Mouse (Mus musculus) hindbrain, embryonic 11.5 days (tissue): Measurements from ENCODE around the gene Sin3b. TPM values are rescaled to one million over a fixed set of nuclear protein-coding genes. Genes with fewer than 3 reads are reported as not detected.
"Not testable (repeated sequence)": the region's sequence is repeated elsewhere in the genome, so short reads cannot be mapped to it uniquely, and the experiment has no call there.

Source experiments
- ATAC-seq: fragments of 200-750 bp; cut with Nextera tagmentation; 2 replicates; pipeline ENCODE4 v1.8.0; 2017; ENCODE audit warnings: mild to moderate bottlenecking, moderate TSS enrichment, moderate library complexity; ENCODE audit not compliant: low FRiP score
- DNase-seq: peaks from one replicate; pipeline ENCODE4 v3.0.0-alpha.2; 2015; ENCODE audit warnings: low spot score
- H3K27ac ChIP-seq: fragments of 300-500 bp; sonication (generic); 2 replicates; pipeline ENCODE4 v1.5.1; 2014; ENCODE audit warnings: mild to moderate bottlenecking, low read depth, low read length
- H3K27me3 ChIP-seq: fragments of 300-500 bp; sonication (generic); 2 replicates; pipeline ENCODE4 v1.6.1; 2014; ENCODE audit warnings: mild to moderate bottlenecking, low read length, moderate library complexity, mixed read lengths; ENCODE audit not compliant: control insufficient read depth, insufficient read depth
- H3K36me3 ChIP-seq: fragments of 300-500 bp; sonication (generic); 2 replicates; pipeline ENCODE4 v1.6.1; 2014; ENCODE audit warnings: mild to moderate bottlenecking, low read length, moderate library complexity, mixed read lengths; ENCODE audit not compliant: control insufficient read depth, insufficient read depth
- H3K4me1 ChIP-seq: fragments of 300-500 bp; sonication (generic); replicated peaks from 2 replicates; pipeline ENCODE4 v1.6.1; 2014; ENCODE audit warnings: low read length, mixed read lengths; ENCODE audit not compliant: control insufficient read depth, insufficient read depth
- H3K4me2 ChIP-seq: fragments of 300-500 bp; sonication (generic); replicated peaks from 2 replicates; pipeline ENCODE4 v1.6.1; 2014; ENCODE audit warnings: mild to moderate bottlenecking, low read depth, low read length
- H3K4me3 ChIP-seq: fragments of 300-500 bp; sonication (generic); 2 replicates; pipeline ENCODE4 v1.5.1; 2014; ENCODE audit warnings: low read depth, low read length
- H3K9ac ChIP-seq: fragments of 300-500 bp; sonication (generic); 2 replicates; pipeline ENCODE4 v1.6.1; 2014; ENCODE audit warnings: low read depth, low read length
- H3K9me3 ChIP-seq: fragments of 300-500 bp; sonication (generic); 2 replicates; pipeline ENCODE4 v1.6.1; 2016; ENCODE audit warnings: low read length; ENCODE audit not compliant: control insufficient read depth
- WGBS: fragments of 180-500 bp; shearing (Covaris S2); extraction: QIAGEN DNeasy Blood & Tissue Kit; methylation state at CpG from one replicate; pipeline ENCODE4 v1.1.7; 2014; 5-methylcytosine and 5-hydroxymethylcytosine counted together
- polyA plus RNA-seq: library from polyadenylated mRNA; unstranded; fragments of >200 nt; fragmentation: Nextera tagmentation; extraction: Ambion mirVana; gene quantifications from 2 replicates; pipeline ENCODE4 v1.2.1, GENCODE M21; 2014

The Sin3b gene
- 153 and 157 TPM in 2 replicates for polyA plus RNA-seq

- no peak within 1 kb of the TSS for H3K27ac ChIP-seq
- peak; percentile 93 for DNase-seq
- peaks cover 2% of the 10 kb centered on the region; the same call in 1 of the 2 replicates for H3K4me1 ChIP-seq
- H3K4me2 ChIP-seq: peak within 1 kb of the TSS; percentile 74
- H3K27me3 ChIP-seq: no peaks in the 10 kb centered on the region
- H3K4me3 ChIP-seq: peak within 1 kb of the TSS; percentile 95
- peak within 1 kb of the TSS; percentile 96 for H3K9ac ChIP-seq
- 16% methylated on average over 49 of the region's 56 CpGs for WGBS
- no peaks in the 10 kb centered on the region for H3K9me3 ChIP-seq
- peaks cover 15% of the 10 kb centered on the region for H3K36me3 ChIP-seq
- peak; percentile 98 for ATAC-seq
Measured at GRCm38 (mm10) chr8:72722769-72723650, at the start of gene Sin3b. TSS of gene Sin3b (plus strand) at chr8:72723285.

GRCm38 (mm10) chr8:72674184-72674583, 48.9 kb upstream of the Sin3b start:
- 80% methylated on average over 2 of the region's 2 CpGs for WGBS
- ATAC-seq: no peak

GRCm38 (mm10) chr8:72676436-72676835, 46.6 kb upstream of the Sin3b start:
- no peaks in the 10 kb centered on the region for H3K27me3 ChIP-seq
- ATAC-seq: no peak
- no peak overlapping the region for H3K4me2 ChIP-seq
- no peaks in the 10 kb centered on the region for H3K4me1 ChIP-seq
- WGBS: 61% methylated on average over 4 of the region's 4 CpGs
- DNase-seq: no peak
- H3K4me3 ChIP-seq: no peak overlapping the region
- no peaks in the 10 kb centered on the region for H3K36me3 ChIP-seq
- no peaks in the 10 kb centered on the region for H3K9me3 ChIP-seq
- H3K27ac ChIP-seq: no peak overlapping the region
- H3K9ac ChIP-seq: no peak overlapping the region

More at GRCm38 (mm10) chr8:72674184-72674583, 48.9 kb upstream of the Sin3b start:
- Histone ChIP-seq H3K9ac (no peak overlapping the region), H3K4me3 (no peak overlapping the region), H3K4me2 (no peak overlapping the region), H3K36me3 (no peaks in the 10 kb centered on the region), H3K27ac (no peak overlapping the region), H3K9me3 (no peaks in the 10 kb centered on the region), H3K27me3 (no peaks in the 10 kb centered on the region), H3K4me1 (no peaks in the 10 kb centered on the region)
- no peak for DNase-seq

GRCm38 (mm10) chr8:72676844-72677243, 46.2 kb upstream of the Sin3b start:
- DNase-seq, H3K9me3 ChIP-seq, H3K36me3 ChIP-seq, H3K4me2 ChIP-seq, ATAC-seq, H3K4me3 ChIP-seq, H3K27me3 ChIP-seq, H3K9ac ChIP-seq, H3K27ac ChIP-seq, H3K4me1 ChIP-seq: not testable (repeated sequence)
- 64% methylated on average over 2 of the region's 2 CpGs for WGBS

- H3K4me2 ChIP-seq: no peak overlapping the region
Measured at GRCm38 (mm10) chr8:72677331-72677730, 45.8 kb upstream of the Sin3b start.

DNA sequence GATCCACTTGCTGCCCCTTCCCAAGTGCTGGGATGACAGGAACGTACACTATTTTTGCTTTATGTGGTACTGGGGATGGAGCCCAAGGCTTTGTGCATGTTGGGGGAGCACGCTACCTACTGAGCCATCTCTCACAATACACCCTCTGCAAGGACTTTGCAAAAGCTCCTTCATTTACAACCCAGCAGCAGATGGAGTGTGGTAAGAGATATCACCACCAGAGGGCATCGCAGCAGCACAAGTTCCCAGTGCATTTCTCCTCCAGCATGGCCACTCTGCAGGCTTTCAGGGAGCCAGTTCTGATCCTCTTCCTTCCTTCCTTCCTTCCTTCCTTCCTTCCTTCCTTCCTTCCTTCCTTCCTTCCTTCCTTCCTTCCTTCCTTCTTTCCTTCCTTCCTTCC, 43.0 kb upstream of the Sin3b start:
- no peaks in the 10 kb centered on the region for H3K4me1 ChIP-seq
- DNase-seq (peak; percentile 79), ATAC-seq (0 out of 2 replicates have a peak, but pooled peaks have one; percentile 33)
- no peak overlapping the region for H3K9ac ChIP-seq
- H3K4me2 ChIP-seq: no peak overlapping the region
- no peak overlapping the region for H3K27ac ChIP-seq
- no peaks in the 10 kb centered on the region for H3K27me3 ChIP-seq
- no peaks in the 10 kb centered on the region for H3K36me3 ChIP-seq
- no peak overlapping the region for H3K4me3 ChIP-seq
- 7% methylated on average over 3 of the region's 3 CpGs for WGBS
- no peaks in the 10 kb centered on the region for H3K9me3 ChIP-seq

More at GRCm38 (mm10) chr8:72677331-72677730, 45.8 kb upstream of the Sin3b start:
- no peaks in the 10 kb centered on the region for H3K27me3 ChIP-seq
- H3K4me1 ChIP-seq: no peaks in the 10 kb centered on the region
- H3K9ac ChIP-seq: no peak overlapping the region
- H3K9me3 ChIP-seq: no peaks in the 10 kb centered on the region
- no peak overlapping the region for H3K4me3 ChIP-seq
- DNase-seq (no peak), ATAC-seq (no peak)
- no peak overlapping the region for H3K27ac ChIP-seq
- 76% methylated on average over 5 of the region's 5 CpGs for WGBS
- H3K36me3 ChIP-seq: no peaks in the 10 kb centered on the region

- WGBS: 79% methylated on average over 4 of the region's 4 CpGs
Measured at GRCm38 (mm10) chr8:72682051-72682687, 40.9 kb upstream of the Sin3b start.

DNA sequence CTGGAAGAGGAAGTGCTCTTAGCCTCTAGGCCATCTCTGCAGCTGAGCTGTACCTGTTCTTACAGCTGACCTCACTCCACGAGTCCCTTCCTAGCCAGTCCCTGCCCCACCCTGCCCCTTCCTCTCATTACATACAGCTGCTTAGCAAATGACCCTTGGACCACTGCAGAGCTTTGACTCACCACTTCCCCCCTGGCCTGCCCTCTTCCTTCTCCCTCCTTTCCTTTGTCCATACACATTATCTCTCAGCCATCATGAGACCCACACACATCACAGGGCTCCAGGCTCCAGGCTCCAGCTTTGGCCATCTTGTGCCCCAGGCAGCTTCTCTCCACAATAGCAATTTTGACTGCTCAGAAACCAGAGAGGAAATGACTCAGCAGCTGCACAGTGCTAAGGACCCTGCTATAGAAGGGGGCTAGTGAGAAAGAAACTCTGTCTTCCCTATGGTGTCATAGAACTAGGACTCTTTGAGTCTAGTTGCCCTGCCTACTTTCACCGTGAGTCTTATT, 40.0 kb upstream of the Sin3b start:
- Histone ChIP-seq H3K9me3 (no peaks in the 10 kb centered on the region), H3K27me3 (no peaks in the 10 kb centered on the region), H3K9ac (no peak overlapping the region), H3K36me3 (no peaks in the 10 kb centered on the region), H3K4me1 (no peaks in the 10 kb centered on the region), H3K27ac (no peak overlapping the region), H3K4me2 (no peak overlapping the region), H3K4me3 (no peak overlapping the region)
- DNase-seq (no peak), ATAC-seq (no peak)
- WGBS: 51% methylated on average over 2 of the region's 2 CpGs

More at GRCm38 (mm10) chr8:72682051-72682687, 40.9 kb upstream of the Sin3b start:
- H3K9ac ChIP-seq: no peak overlapping the region
- no peak overlapping the region for H3K4me2 ChIP-seq
- H3K27ac ChIP-seq: no peak overlapping the region
- H3K27me3 ChIP-seq: no peaks in the 10 kb centered on the region
- H3K4me1 ChIP-seq: no peaks in the 10 kb centered on the region
- H3K36me3 ChIP-seq: no peaks in the 10 kb centered on the region
- ATAC-seq (no peak), DNase-seq (no peak)
- no peak overlapping the region for H3K4me3 ChIP-seq
- no peaks in the 10 kb centered on the region for H3K9me3 ChIP-seq
